Mouse (Mus musculus): ENCODE measurements around the gene Ptpa.

Gene Ptpa

GRCm38 (mm10) chr2:30415936-30416648 is at the start of gene Ptpa:
TSS of gene Ptpa (plus strand) at chr2:30416039.
- CTCF ChIA-PET = no interaction called here

GRCm38 (mm10) chr2:30366203-30366602 is 49.6 kb upstream of the Ptpa start:
- CTCF ChIA-PET = no interaction called here

- CTCF ChIA-PET = no interaction called here
Observed at GRCm38 (mm10) chr2:30371544-30371943, 44.3 kb upstream of the Ptpa start.

GRCm38 (mm10) chr2:30372726-30373125 is 43.1 kb upstream of the Ptpa start:
- CTCF ChIA-PET = no interaction called here

GRCm38 (mm10) chr2:30375893-30376292 is 39.9 kb upstream of the Ptpa start:
- CTCF ChIA-PET = no interaction called here

- CTCF ChIA-PET = no interaction called here
Observed at GRCm38 (mm10) chr2:30377721-30378120, 38.1 kb upstream of the Ptpa start.

- CTCF ChIA-PET = no interaction called here
Observed at GRCm38 (mm10) chr2:30379307-30379706, 36.5 kb upstream of the Ptpa start.

GRCm38 (mm10) chr2:30380564-30381376 is 35.1 kb upstream of the Ptpa start:
- CTCF ChIA-PET = no interaction called here

- CTCF ChIA-PET = no interaction called here
Observed at GRCm38 (mm10) chr2:30381377-30381725, 34.5 kb upstream of the Ptpa start.

- CTCF ChIA-PET = no interaction called here
Observed at GRCm38 (mm10) chr2:30384814-30385213, 31.0 kb upstream of the Ptpa start.

- CTCF ChIA-PET = no interaction called here
Observed at GRCm38 (mm10) chr2:30385591-30385990, 30.2 kb upstream of the Ptpa start.

- CTCF ChIA-PET = no interaction called here
Observed at GRCm38 (mm10) chr2:30386913-30387312, 28.9 kb upstream of the Ptpa start.

- CTCF ChIA-PET = no interaction called here
Observed at GRCm38 (mm10) chr2:30389000-30389399, 26.8 kb upstream of the Ptpa start.

GRCm38 (mm10) chr2:30392114-30392576 is 23.7 kb upstream of the Ptpa start, which contains the start of gene Dolpp1:
TSS of gene Dolpp1 (plus strand) at chr2:30392254.
- CTCF ChIA-PET = no interaction called here

- CTCF ChIA-PET = no interaction called here
Observed at GRCm38 (mm10) chr2:30392577-30393369, 23.1 kb upstream of the Ptpa start.

GRCm38 (mm10) chr2:30393370-30393656 is 22.5 kb upstream of the Ptpa start:
- CTCF ChIA-PET = no interaction called here

- CTCF ChIA-PET = no interaction called here
Observed at GRCm38 (mm10) chr2:30395757-30396156, 20.1 kb upstream of the Ptpa start.

GRCm38 (mm10) chr2:30396246-30396645 is 19.6 kb upstream of the Ptpa start:
- CTCF ChIA-PET = no interaction called here

- CTCF ChIA-PET = no interaction called here
Observed at GRCm38 (mm10) chr2:30397986-30398512, 17.8 kb upstream of the Ptpa start.

- CTCF ChIA-PET = no interaction called here
Observed at GRCm38 (mm10) chr2:30399191-30400171, 16.4 kb upstream of the Ptpa start.

GRCm38 (mm10) chr2:30401581-30401980 is 14.3 kb upstream of the Ptpa start:
- CTCF ChIA-PET = no interaction called here

Measured in spleen, embryonic (tissue).